Mouse (Mus musculus) adrenal gland, adult 2 months (tissue): ENCODE measurements around the gene Ccnl1. TPM values are rescaled to one million over a fixed set of nuclear protein-coding genes. Genes with fewer than 3 reads are reported as not detected.

Experiments
- DNase-seq: peaks from one replicate; pipeline ENCODE4 v3.0.0; 2021
- polyA plus RNA-seq: library from polyadenylated mRNA; depleted of rRNA; stranded (reverse); fragments of >200 nt; gene quantifications from 2 replicates; pipeline ENCODE4 v1.2.3, GENCODE M21; 2012
- total RNA-seq, 2 experiments: library from RNA; stranded (reverse); gene quantifications; 2 replicates each; pipeline ENCODE4 v1.2.3; 2021

The Ccnl1 gene
- total and polyA plus RNA-seq, 3 experiments, result 65.8 to 125 (median 120) TPM

GRCm38 (mm10) chr3:65926426-65926825 is 31.6 kb downstream of the Ccnl1 start:
- no peak for DNase-seq

- peak; percentile 67 for DNase-seq
Measured at GRCm38 (mm10) chr3:65925058-65925740, 32.9 kb downstream of the Ccnl1 start.

GRCm38 (mm10) chr3:65922420-65922819 is 35.6 kb downstream of the Ccnl1 start:
- DNase-seq, result peak; percentile 72

- no peak for DNase-seq
Measured at GRCm38 (mm10) chr3:65921671-65922070, 36.4 kb downstream of the Ccnl1 start.

GRCm38 (mm10) chr3:65919016-65919415 is 39.0 kb downstream of the Ccnl1 start:
- peak; percentile 21 for DNase-seq

GRCm38 (mm10) chr3:65912928-65913327 is 45.1 kb downstream of the Ccnl1 start:
- DNase-seq, result no peak

GRCm38 (mm10) chr3:65912217-65912616 is 45.8 kb downstream of the Ccnl1 start:
- no peak for DNase-seq

GRCm38 (mm10) chr3:65911265-65911664 is 46.8 kb downstream of the Ccnl1 start:
- no peak for DNase-seq

GRCm38 (mm10) chr3:65909454-65909853 is 48.6 kb downstream of the Ccnl1 start:
- no peak for DNase-seq

GRCm38 (mm10) chr3:65907536-65907935 is 50.5 kb downstream of the Ccnl1 start:
- no peak for DNase-seq

GRCm38 (mm10) chr3:65905281-65906169 is 52.5 kb downstream of the Ccnl1 start:
- DNase-seq, result no peak

- peak; percentile 33 for DNase-seq
Measured at GRCm38 (mm10) chr3:65904711-65905110, 53.3 kb downstream of the Ccnl1 start.

GRCm38 (mm10) chr3:65904106-65904505 is 53.9 kb downstream of the Ccnl1 start:
- DNase-seq, result no peak

- no peak for DNase-seq
Measured at GRCm38 (mm10) chr3:65898598-65899278, 59.3 kb downstream of the Ccnl1 start.

- no peak for DNase-seq
Measured at GRCm38 (mm10) chr3:65897233-65897993, 60.6 kb downstream of the Ccnl1 start.
